In genomic region chr11:4302363-4302913, GRCm38 (mm10) we compare ENCODE assay signal across 11 mouse cellular contexts. TPM values are rescaled to one million over a fixed set of nuclear protein-coding genes. Genes with fewer than 3 reads are reported as not detected.
DNase-seq lines count a peak whose midpoint lies in the region; ATAC-seq and TF ChIP-seq lines count a peak whose summit lies in the region.
"Had no signal": no experiment of that assay in that cellular context is flagged by ENCODE, and none has a peak within 500 bp of the region (broad histone marks: within the 10 kb centered on the region; RNA-seq: fewer than 3 reads in every experiment).

No protein-coding gene starts in this region.

- peaks cover 66% of the 10 kb centered on the region for H3K27me3 ChIP-seq in forebrain, embryonic 10.5 days (ENCODE audit: poor library complexity, severe bottlenecking)
- H3K27me3 ChIP-seq in forebrain, embryonic 14.5 days (replicated peaks; ENCODE audit: control insufficient read depth, insufficient read depth, low read length): no peaks in the 10 kb centered on the region
- no peaks in the 10 kb centered on the region; the same call in 1 of the 2 replicates for H3K27me3 ChIP-seq in embryonic facial prominence, embryonic 14.5 days (replicated peaks; ENCODE audit: control insufficient read depth, insufficient read depth, low read length)
- no peaks in the 10 kb centered on the region for H3K27me3 ChIP-seq in heart, postnatal 0 days (ENCODE audit: control insufficient read depth, insufficient read depth, low read length)

- WGBS in forebrain, embryonic 10.5 days: 8% methylated on average over 5 of the region's 5 CpGs
- 19% methylated on average over 5 of the region's 5 CpGs for WGBS in forebrain, embryonic 14.5 days
- 9% methylated on average over 5 of the region's 5 CpGs for WGBS in embryonic facial prominence, embryonic 14.5 days
- WGBS in heart, postnatal 0 days: 4% methylated on average over 5 of the region's 5 CpGs

- peaks cover 41% of the 10 kb centered on the region for H3K4me1 ChIP-seq in forebrain, embryonic 10.5 days
- H3K4me1 ChIP-seq in forebrain, embryonic 14.5 days (ENCODE audit: control insufficient read depth, insufficient read depth, low read length): no peaks in the 10 kb centered on the region
- peaks cover 26% of the 10 kb centered on the region for H3K4me1 ChIP-seq in embryonic facial prominence, embryonic 14.5 days (ENCODE audit: control insufficient read depth, insufficient read depth, low read length)
- H3K4me1 ChIP-seq in heart, postnatal 0 days (ENCODE audit: control insufficient read depth, insufficient read depth): peaks cover 45% of the 10 kb centered on the region

- no peak for TF ChIP-seq EP300 in heart, postnatal 0 days (IDR thresholded peaks at IDR 0.05; ENCODE audit: low read depth)

- DNase-seq in forebrain, embryonic 10.5 days (ENCODE audit: extremely low spot score, low spot score): no peak
- no peak for DNase-seq in forebrain, embryonic 14.5 days (ENCODE audit: low spot score)
- DNase-seq in 3134 (ENCODE audit: extremely low read depth, insufficient read length, low spot score): peak; percentile 59
- DNase-seq in embryonic facial prominence, embryonic 14.5 days (ENCODE audit: low spot score): peak; percentile 77
- DNase-seq in heart, postnatal 0 days (ENCODE audit: low spot score): no peak
- no peak for DNase-seq in thymus, postnatal 36 days
- no peak for DNase-seq in retina, embryonic 14.5 days (ENCODE audit: low spot score)
- no peak for DNase-seq in spleen, postnatal 14 days (ENCODE audit: low spot score in 2 of 2)
- DNase-seq: liver; right cerebral cortex, adult 18-20 months had no signal

- peak overlapping the region; percentile 72 for H3K27ac ChIP-seq in forebrain, embryonic 10.5 days
- no peak overlapping the region for H3K27ac ChIP-seq in forebrain, embryonic 14.5 days (ENCODE audit: low read depth, low read length)
- peak overlapping the region; percentile 61 for H3K27ac ChIP-seq in embryonic facial prominence, embryonic 14.5 days (replicated peaks; ENCODE audit: low read depth, low read length)
- peak overlapping the region; percentile 84 for H3K27ac ChIP-seq in heart, postnatal 0 days (ENCODE audit: low read depth)
- H3K27ac ChIP-seq: midbrain, embryonic 12.5 days had no signal

- H3K4me2 ChIP-seq in forebrain, embryonic 14.5 days (ENCODE audit: low read length): no peak overlapping the region
- H3K4me2 ChIP-seq in embryonic facial prominence, embryonic 14.5 days (ENCODE audit: low read depth, low read length): 0 out of 2 replicates have a peak overlapping the region, but pooled peaks have one; percentile 2
- no peak overlapping the region for H3K4me2 ChIP-seq in heart, postnatal 0 days (ENCODE audit: low read depth, low read length)
- H3K4me2 ChIP-seq: midbrain, embryonic 12.5 days had no signal

- no peak for ATAC-seq in forebrain, embryonic 14.5 days
- peak; percentile 61 for ATAC-seq in embryonic facial prominence, embryonic 14.5 days (ENCODE audit: low read depth)
- ATAC-seq in heart, postnatal 0 days (ENCODE audit: insufficient read depth, low read depth): no peak

- H3K9me3 ChIP-seq in forebrain, embryonic 10.5 days: no peaks in the 10 kb centered on the region
- no peaks in the 10 kb centered on the region for H3K9me3 ChIP-seq in forebrain, embryonic 14.5 days (replicated peaks; ENCODE audit: control insufficient read depth, low read length)
- no peaks in the 10 kb centered on the region for H3K9me3 ChIP-seq in embryonic facial prominence, embryonic 14.5 days (ENCODE audit: control insufficient read depth, low read length)
- no peaks in the 10 kb centered on the region for H3K9me3 ChIP-seq in heart, postnatal 0 days (replicated peaks; ENCODE audit: control insufficient read depth, low read length)
- H3K9me3 ChIP-seq: midbrain, embryonic 12.5 days had no signal

- no peak overlapping the region for H3K4me3 ChIP-seq in forebrain, embryonic 10.5 days
- no peak overlapping the region for H3K4me3 ChIP-seq in forebrain, embryonic 14.5 days (ENCODE audit: low read depth, low read length)
- no peak overlapping the region for H3K4me3 ChIP-seq in embryonic facial prominence, embryonic 14.5 days (ENCODE audit: low read depth, low read length)
- no peak overlapping the region for H3K4me3 ChIP-seq in heart, postnatal 0 days (ENCODE audit: low read depth, low read length)
- H3K4me3 ChIP-seq: midbrain, embryonic 12.5 days had no signal

- TF ChIP-seq CTCF in heart, postnatal 0 days (IDR thresholded peaks at IDR 0.05; ENCODE audit: low read depth): no peak

- H3K9ac ChIP-seq in forebrain, embryonic 14.5 days (ENCODE audit: low read length): no peak overlapping the region
- no peak overlapping the region for H3K9ac ChIP-seq in embryonic facial prominence, embryonic 14.5 days (ENCODE audit: low read depth, low read length)
- peak overlapping the region; percentile 42 for H3K9ac ChIP-seq in heart, postnatal 0 days (replicated peaks; ENCODE audit: low read depth, low read length)
- H3K9ac ChIP-seq: midbrain, embryonic 12.5 days had no signal

- no peaks in the 10 kb centered on the region for H3K36me3 ChIP-seq in forebrain, embryonic 10.5 days (replicated peaks)
- H3K36me3 ChIP-seq in forebrain, embryonic 14.5 days (ENCODE audit: control insufficient read depth, insufficient read depth, low read length): no peaks in the 10 kb centered on the region
- H3K36me3 ChIP-seq in embryonic facial prominence, embryonic 14.5 days (ENCODE audit: control insufficient read depth, insufficient read depth, low read length): no peaks in the 10 kb centered on the region
- H3K36me3 ChIP-seq in heart, postnatal 0 days (replicated peaks; ENCODE audit: control insufficient read depth, insufficient read depth, low read length): no peaks in the 10 kb centered on the region
- H3K36me3 ChIP-seq: midbrain, embryonic 12.5 days had no signal

RNA-seq across cellular contexts. Expression of gene Lif, which starts 45.1 kb away (rescaled TPM):
- 0.11 TPM in 1 of 2 replicates, not detected in the other for polyA plus RNA-seq in forebrain, embryonic 10.5 days (2016; fragmentation: Nextera tagmentation; extraction: Ambion mirVana)
- polyA plus RNA-seq in forebrain, embryonic 14.5 days (2014; fragmentation: Nextera tagmentation; extraction: Ambion mirVana): not detected in 2 replicates
- 0.57 and 0.67 TPM in 2 replicates for polyA plus RNA-seq in embryonic facial prominence, embryonic 14.5 days (2014; fragmentation: Nextera tagmentation; extraction: Ambion mirVana)
- total RNA-seq in heart, postnatal 0 days (2014; rRNA removed; ENCODE audit: low replicate concordance): 0.54 and 0.73 TPM in 2 replicates
- 0.32 and 0.71 TPM in 2 replicates for polyA plus RNA-seq in heart, postnatal 0 days (2015; fragmentation: Nextera tagmentation; extraction: Ambion mirVana)
- polyA plus RNA-seq: midbrain, embryonic 12.5 days had no signal

Comparison
In these comparisons a context has a peak if more than half of its experiments do, and no peak if none do; other contexts are left out.
1. DNase-seq: peak in 3134 (single experiment) and embryonic facial prominence, embryonic 14.5 days (single experiment); none in forebrain, embryonic 10.5 days (single experiment), forebrain, embryonic 14.5 days (single experiment), heart, postnatal 0 days (single experiment), thymus, postnatal 36 days (0 of 2), retina, embryonic 14.5 days (single experiment) and spleen, postnatal 14 days (0 of 2).